Mouse (Mus musculus) kidney, embryonic 16.5 days (tissue): Measurements from ENCODE around the gene Gjc2. TPM values are rescaled to one million over a fixed set of nuclear protein-coding genes. Genes with fewer than 3 reads are reported as not detected.

Experiments used
- ATAC-seq: fragments of 200-750 bp; cut with Nextera tagmentation; 2 replicates; pipeline ENCODE4 v1.8.0; 2017; ENCODE audit warnings: moderate TSS enrichment; ENCODE audit not compliant: low FRiP score, low TSS enrichment
- H3K27ac ChIP-seq: fragments of 300-500 bp; sonication (generic); 2 replicates; pipeline ENCODE4 v1.5.1; 2014; ENCODE audit warnings: low read length
- H3K27me3 ChIP-seq: fragments of 300-500 bp; sonication (generic); 2 replicates; pipeline ENCODE4 v1.6.1; 2014; ENCODE audit warnings: low read length, control low read depth, mixed read lengths; ENCODE audit not compliant: insufficient read depth
- H3K36me3 ChIP-seq: fragments of 300-500 bp; sonication (generic); 2 replicates; pipeline ENCODE4 v1.6.1; 2014; ENCODE audit warnings: low read length, control low read depth, mixed read lengths; ENCODE audit not compliant: insufficient read depth
- H3K4me1 ChIP-seq: fragments of 300-500 bp; sonication (generic); 2 replicates; pipeline ENCODE4 v1.6.1; 2014; ENCODE audit warnings: low read length, control low read depth, mixed read lengths; ENCODE audit not compliant: insufficient read depth
- H3K4me2 ChIP-seq: fragments of 300-500 bp; sonication (generic); replicated peaks from 2 replicates; pipeline ENCODE4 v1.6.1; 2014; ENCODE audit warnings: low read depth, low read length
- H3K4me3 ChIP-seq: fragments of 300-500 bp; sonication (generic); 2 replicates; pipeline ENCODE4 v1.5.1; 2014; ENCODE audit warnings: mild to moderate bottlenecking, low read length
- H3K9ac ChIP-seq: fragments of 300-500 bp; sonication (generic); replicated peaks from 2 replicates; pipeline ENCODE4 v1.6.1; 2014; ENCODE audit warnings: low read length
- H3K9me3 ChIP-seq: fragments of 300-500 bp; sonication (generic); 2 replicates; pipeline ENCODE4 v1.6.1; 2016; ENCODE audit warnings: low read length, control low read depth
- WGBS: fragments of 180-500 bp; shearing (Covaris S2); extraction: QIAGEN DNeasy Blood & Tissue Kit; methylation state at CpG from one replicate; pipeline ENCODE4 v1.1.7; 2014; 5-methylcytosine and 5-hydroxymethylcytosine counted together
- polyA plus RNA-seq: library from polyadenylated mRNA; unstranded; fragments of >200 nt; fragmentation: Nextera tagmentation; extraction: Ambion mirVana; gene quantifications from 2 replicates; pipeline ENCODE4 v1.2.1, GENCODE M21; 2015

Gjc2 gene
- polyA plus RNA-seq, 1 experiment from 2014 or later: 0.67 TPM

DNA sequence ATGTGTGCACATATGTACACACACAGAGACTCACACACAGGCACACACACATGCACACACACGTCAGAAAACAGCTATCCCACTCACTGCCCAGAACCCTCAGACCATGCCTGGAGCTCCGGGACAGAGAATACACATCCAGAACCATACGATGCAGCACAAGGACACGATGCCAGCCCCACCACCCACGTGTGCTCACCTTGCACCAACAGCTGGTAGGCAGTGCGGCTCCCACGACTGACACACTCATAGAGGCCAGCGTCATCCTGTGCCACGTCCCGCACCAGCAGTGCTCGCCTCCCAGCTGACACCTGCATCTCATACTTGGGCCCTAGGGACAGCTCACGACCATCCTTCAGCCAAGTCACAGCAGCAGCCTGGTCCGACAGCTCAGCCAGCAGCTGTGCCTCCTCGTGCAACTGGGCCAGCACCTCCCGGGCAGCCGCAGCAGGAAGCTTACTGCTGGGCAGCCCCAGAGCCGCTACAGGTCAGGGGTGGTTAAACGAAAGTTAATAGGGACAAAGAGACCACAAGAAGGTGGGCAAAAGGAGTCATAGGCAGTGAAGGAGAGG lies 51.6 kb downstream of the Gjc2 start:
- Histone ChIP-seq H3K27ac (no peak overlapping the region), H3K4me2 (no peak overlapping the region), H3K9me3 (no peaks in the 10 kb centered on the region), H3K4me1 (peaks cover 12% of the 10 kb centered on the region), H3K27me3 (peaks cover 40% of the 10 kb centered on the region), H3K9ac (no peak overlapping the region), H3K36me3 (no peaks in the 10 kb centered on the region), H3K4me3 (no peak overlapping the region)
- no peak for ATAC-seq
- WGBS: 58% methylated on average over 18 of the region's 18 CpGs

DNA sequence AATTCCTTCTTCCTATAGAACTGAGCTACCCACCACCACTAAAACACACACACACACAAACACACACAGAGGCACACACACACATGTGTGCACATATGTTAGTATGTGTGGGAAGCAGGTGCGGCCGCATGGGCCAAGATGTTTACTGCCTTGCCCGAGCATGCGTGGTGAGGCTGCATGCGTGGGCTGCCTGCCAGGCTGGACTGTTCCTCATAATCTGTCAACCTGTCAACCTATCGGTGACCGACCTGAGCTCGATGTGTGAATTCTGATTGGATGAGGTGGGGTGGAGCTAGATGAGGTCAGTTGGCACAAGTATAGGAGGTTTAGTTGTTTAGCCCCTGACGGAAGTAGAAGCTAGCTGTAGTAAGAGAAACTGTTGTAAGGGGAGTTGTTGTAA lies 52.2 kb downstream of the Gjc2 start:
- H3K36me3 ChIP-seq: no peaks in the 10 kb centered on the region
- no peak overlapping the region for H3K9ac ChIP-seq
- H3K4me3 ChIP-seq: no peak overlapping the region
- ATAC-seq: no peak
- H3K4me1 ChIP-seq: peaks cover 8% of the 10 kb centered on the region
- H3K27me3 ChIP-seq: peaks cover 33% of the 10 kb centered on the region
- 82% methylated on average over 9 of the region's 9 CpGs for WGBS
- no peaks in the 10 kb centered on the region for H3K9me3 ChIP-seq
- H3K4me2 ChIP-seq: no peak overlapping the region
- H3K27ac ChIP-seq: no peak overlapping the region

Other genes starting within 250 kb of the Gjc2 start
- gene Rnf187, start 244.3 kb downstream of the Gjc2 start, polyA plus RNA-seq: 217 and 219 TPM in 2 replicates
- 93.4 and 93.5 TPM in 2 replicates for gene Hist3h2ba, start 234.3 kb downstream of the Gjc2 start, polyA plus RNA-seq
- gene Hist3h2a, start 228.5 kb downstream of the Gjc2 start, polyA plus RNA-seq: 39.5 and 39.7 TPM in 2 replicates
- gene Trim17, start 228.5 kb downstream of the Gjc2 start, polyA plus RNA-seq: 0.42 and 0.64 TPM in 2 replicates
- 22.9 and 25.9 TPM in 2 replicates for gene Trim11, start 205.1 kb downstream of the Gjc2 start, polyA plus RNA-seq
- 0.50 and 0.51 TPM in 2 replicates for gene Obscn, start 46.8 kb downstream of the Gjc2 start, polyA plus RNA-seq
- 6.9 and 8.5 TPM in 2 replicates for gene Iba57, start 19.5 kb downstream of the Gjc2 start, polyA plus RNA-seq
- 134 and 141 TPM in 2 replicates for gene Guk1, start 9.0 kb upstream of the Gjc2 start, polyA plus RNA-seq
- gene Mrpl55, start 19.3 kb upstream of the Gjc2 start, polyA plus RNA-seq: 103 and 104 TPM in 2 replicates
- gene 2310033P09Rik, start 25.1 kb upstream of the Gjc2 start, polyA plus RNA-seq: 33.6 and 34.7 TPM in 2 replicates
- 760 and 797 TPM in 2 replicates for gene Arf1, start 45.1 kb upstream of the Gjc2 start, polyA plus RNA-seq
- not detected in 2 replicates for gene Wnt3a, start 107.5 kb upstream of the Gjc2 start, polyA plus RNA-seq
- gene Wnt9a, start 123.7 kb upstream of the Gjc2 start, polyA plus RNA-seq: 1.6 and 1.8 TPM in 2 replicates
- gene Prss38, start 192.4 kb upstream of the Gjc2 start, polyA plus RNA-seq: not detected in 2 replicates